Mouse (Mus musculus): ENCODE results near the gene Pkhd1.

DNA sequence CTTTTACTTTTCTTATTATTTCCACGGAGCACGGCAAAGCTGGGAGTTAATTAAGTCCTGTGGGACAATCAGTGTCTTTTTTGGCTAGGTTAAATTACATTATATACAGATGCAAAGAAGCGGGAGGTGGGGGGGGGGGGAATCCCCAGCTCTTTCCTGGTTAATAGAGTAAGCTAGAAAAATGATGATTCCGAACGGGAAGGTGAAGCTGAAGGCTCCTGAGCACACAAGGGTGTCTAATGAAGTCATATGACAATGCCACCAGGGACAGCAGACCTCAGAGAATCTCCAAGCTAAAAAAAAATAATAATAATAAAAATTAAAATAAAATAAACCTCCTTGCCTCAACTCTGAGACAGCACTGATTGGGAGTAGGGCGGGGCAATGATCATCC lies 139.6 kb downstream of the Pkhd1 start:
- TF ChIP-seq CTCF (IDR thresholded peaks at IDR 0.05; ENCODE audit: insufficient read depth, low read depth, low read length) = no peak
- TF ChIP-seq POLR2A (IDR thresholded peaks at IDR 0.05; ENCODE audit: insufficient read depth, low read depth, low read length) = no peak

Measured in olfactory bulb, adult 2 months (tissue).